Mouse (Mus musculus): ENCODE measurements around the gene Bmp3.

- TF ChIP-seq CHD2 (IDR thresholded peaks at IDR 0.05; ENCODE audit: low read depth, low read length) (no peak), MAFK (IDR thresholded peaks at IDR 0.05; ENCODE audit: insufficient read depth, low read depth, low read length) (no peak)
Measured at GRCm38 (mm10) chr5:98807022-98807421, 47.2 kb upstream of the Bmp3 start.
